Mouse (Mus musculus): ENCODE results near the gene Bmp6. TPM values are rescaled to one million over a fixed set of nuclear protein-coding genes. Genes with fewer than 3 reads are reported as not detected.

Gene Bmp6
- polyA plus RNA-seq, 2 experiments from 2014 or later = not detected

DNA sequence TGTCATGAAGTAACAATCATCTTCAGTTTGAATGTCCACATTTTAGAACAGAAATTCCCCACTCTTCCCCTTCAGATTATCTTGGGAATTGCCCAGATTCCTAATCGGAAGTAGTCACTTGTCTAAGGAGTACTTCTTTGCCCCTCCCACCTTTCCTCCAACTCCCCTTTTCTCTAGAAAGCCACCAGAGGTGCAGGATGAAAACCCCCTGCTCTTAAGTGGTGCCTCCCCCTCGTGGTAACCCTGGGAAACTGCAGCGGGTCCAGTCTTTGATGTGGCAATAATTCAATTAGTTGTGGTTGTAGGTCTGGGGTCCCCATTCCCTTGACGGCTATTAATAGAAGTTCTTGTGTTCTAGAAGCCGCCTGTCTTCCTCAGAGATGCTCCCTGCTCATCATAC is 93.0 kb downstream of the Bmp6 start:
- no peak for ATAC-seq

- ATAC-seq = no peak
Observed at GRCm38 (mm10) chr13:38440240-38440639, 95.3 kb downstream of the Bmp6 start.

- ATAC-seq = no peak
Observed at GRCm38 (mm10) chr13:38448516-38449015, 103.7 kb downstream of the Bmp6 start.

DNA sequence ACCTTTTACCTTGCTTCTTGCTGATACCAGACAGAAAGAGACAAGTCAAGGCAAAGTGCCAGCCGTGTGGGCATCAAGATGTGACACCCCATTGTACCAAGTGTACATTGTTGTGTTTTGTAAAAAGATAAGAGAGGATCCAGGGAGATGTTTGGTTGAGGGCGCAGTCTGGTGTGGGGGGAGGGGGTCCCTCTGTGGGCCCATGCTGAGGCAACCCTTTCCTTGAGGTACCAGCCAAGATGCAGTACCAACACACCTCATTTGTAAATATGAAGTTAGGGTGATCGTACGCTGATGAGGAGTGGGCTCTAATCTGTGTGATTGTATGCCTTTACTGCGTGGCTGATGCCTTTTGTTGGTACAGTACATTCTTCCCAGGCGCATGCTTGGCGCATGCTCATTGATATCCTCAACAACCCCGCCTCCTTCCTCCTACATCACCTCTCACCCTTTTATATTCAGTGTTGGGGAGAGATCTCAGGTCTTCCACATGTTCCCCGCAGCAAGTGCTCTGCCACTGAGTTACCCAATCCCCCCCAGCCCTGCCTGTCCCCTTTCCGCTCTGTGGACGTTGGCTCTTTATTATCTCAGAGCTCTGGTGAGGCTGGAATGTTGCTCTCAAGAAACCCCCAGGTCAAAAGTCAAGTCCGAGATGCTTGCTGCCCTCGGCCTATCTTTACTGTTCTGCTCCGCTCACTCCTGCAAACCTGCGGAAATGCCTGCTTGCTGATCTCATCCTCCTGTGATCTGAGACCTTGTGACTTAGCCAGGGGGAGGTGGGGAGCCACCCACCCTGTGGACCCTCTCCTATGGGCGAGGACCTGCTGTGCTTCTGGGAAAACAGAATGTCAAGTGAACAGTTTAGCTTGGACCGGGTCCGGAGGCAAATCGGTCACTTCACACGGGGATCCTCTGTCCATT is 105.4 kb downstream of the Bmp6 start:
- no peak for ATAC-seq

DNA sequence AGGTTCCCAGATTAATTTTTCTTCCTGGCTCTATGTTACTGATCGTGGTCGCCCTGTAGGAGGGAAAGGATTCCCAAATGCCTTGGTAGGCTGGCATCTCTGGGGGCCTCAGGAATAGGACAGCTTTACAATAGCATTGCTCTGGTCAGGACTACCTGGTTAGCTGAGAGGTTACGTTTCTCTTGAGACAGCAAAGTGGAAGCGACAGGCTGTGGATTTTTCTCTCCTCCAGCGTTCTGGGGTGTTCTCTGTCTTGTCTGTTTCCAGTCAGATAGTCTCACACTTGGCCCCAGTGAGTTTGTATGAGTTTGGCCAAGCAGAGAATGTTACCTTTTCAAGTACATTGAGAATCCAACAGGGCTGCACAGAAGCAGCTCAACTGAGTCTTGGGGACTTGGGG is 106.5 kb downstream of the Bmp6 start:
- no peak for ATAC-seq

DNA sequence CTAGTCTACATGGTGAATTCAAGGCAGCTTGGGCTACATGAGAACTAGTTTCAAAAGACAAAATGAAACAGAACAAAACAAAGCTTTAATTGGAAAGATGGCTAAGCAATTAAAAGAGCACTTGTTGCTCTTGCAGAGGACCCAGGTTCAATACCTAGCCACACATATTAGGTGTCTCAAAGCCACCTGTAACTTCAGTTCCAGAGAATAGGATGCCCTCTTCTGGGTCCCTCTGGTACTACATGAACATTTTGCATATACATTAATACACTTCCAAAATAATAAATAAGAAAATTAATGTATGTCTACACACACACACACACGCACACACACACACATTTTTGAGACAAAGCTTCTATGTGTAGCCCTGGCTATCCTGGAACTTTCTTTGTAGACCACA is 118.5 kb downstream of the Bmp6 start:
- ATAC-seq = no peak

DNA sequence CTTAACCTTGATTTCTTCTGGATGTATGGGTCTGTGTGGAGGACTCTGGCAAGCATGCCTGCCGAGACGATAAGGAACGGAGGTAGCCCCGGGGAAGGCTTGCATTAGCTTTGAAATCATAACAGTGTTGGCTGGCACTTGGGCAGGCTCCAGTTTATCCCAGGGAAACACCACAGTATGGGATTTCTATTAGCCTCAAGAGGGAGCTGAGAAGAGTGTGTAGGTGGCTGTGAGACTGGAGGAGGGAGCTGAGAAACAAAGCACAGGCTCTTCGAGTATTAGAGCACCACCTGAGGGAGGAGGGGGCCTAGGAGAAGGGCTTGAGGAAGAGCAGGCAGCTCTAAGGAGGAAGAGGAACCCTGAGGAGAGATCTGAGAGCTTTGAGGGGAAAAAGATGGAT is 126.0 kb downstream of the Bmp6 start:
- no peak for ATAC-seq

GRCm38 (mm10) chr13:38472636-38473035 is 127.7 kb downstream of the Bmp6 start:
- ATAC-seq = no peak

GRCm38 (mm10) chr13:38473497-38473896 is 128.6 kb downstream of the Bmp6 start:
- ATAC-seq = no peak

- ATAC-seq = no peak
Observed at GRCm38 (mm10) chr13:38476936-38477335, 132.0 kb downstream of the Bmp6 start.

- no peak for ATAC-seq
Observed at GRCm38 (mm10) chr13:38481021-38481420, 136.1 kb downstream of the Bmp6 start.

DNA sequence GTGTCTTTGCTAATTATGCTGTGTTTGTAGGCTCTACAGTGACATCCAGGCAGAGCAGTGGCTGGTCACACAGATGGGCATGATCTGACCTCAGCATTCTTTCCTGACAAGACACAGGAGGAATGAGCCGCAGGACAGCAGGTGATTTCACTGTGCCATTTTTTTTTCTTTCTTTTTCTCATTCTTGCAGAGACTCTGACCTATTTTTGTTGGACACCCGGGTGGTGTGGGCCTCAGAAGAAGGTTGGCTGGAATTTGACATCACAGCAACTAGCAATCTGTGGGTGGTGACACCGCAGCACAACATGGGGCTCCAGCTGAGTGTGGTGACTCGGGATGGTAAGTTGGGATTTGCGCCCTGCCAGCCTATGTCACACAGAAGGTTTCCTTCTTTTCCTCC is 139.8 kb downstream of the Bmp6 start:
- no peak for ATAC-seq

- no peak for ATAC-seq
Observed at GRCm38 (mm10) chr13:38486767-38487166, 141.9 kb downstream of the Bmp6 start.

GRCm38 (mm10) chr13:38496715-38497114 is 151.8 kb downstream of the Bmp6 start:
- no peak for ATAC-seq

GRCm38 (mm10) chr13:38501314-38501713 is 156.4 kb downstream of the Bmp6 start:
- peak; percentile 61 for ATAC-seq

- peak; percentile 88 for ATAC-seq
Observed at GRCm38 (mm10) chr13:38503137-38503849, 158.4 kb downstream of the Bmp6 start.

DNA sequence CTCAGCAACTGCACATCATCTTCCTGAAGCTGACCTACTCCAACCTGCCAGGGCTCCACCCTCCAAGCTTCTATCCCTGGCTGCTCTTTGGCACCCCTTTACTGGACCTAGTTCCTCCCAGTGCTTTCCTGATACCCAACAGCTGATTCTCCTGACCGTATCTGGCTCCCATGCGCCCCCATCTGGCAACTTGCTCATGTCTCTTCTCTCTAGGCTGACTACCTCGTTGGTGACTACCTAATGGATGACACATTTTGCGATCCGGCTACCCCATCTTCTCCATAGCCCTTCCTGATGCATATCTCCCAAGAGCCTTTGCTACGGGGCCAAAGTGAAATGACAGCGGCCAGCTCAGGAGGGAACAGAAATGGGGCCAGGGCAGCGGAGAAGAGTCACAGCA is 161.4 kb downstream of the Bmp6 start:
- ATAC-seq = no peak

DNA sequence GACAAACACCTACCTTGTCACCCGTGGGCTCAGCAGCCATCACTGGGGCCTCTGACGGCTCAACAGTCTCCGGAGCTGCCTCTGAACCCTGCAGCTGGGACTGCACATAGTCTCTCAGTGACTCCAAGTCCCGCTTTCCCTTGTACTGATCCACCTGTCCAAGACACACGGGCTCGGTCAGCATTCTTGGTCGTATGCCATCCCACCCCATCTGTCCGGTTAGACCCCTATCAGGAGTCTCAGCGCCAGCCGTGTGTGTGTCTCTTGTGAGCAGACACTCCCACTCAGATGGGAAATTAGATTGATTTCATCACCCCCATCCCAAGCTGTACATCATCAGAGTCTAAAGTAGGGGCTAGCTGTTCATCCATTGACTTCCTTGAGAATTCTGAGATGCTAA is 162.0 kb downstream of the Bmp6 start:
- ATAC-seq = no peak

- ATAC-seq = no peak
Observed at GRCm38 (mm10) chr13:38509681-38510341, 164.9 kb downstream of the Bmp6 start.

DNA sequence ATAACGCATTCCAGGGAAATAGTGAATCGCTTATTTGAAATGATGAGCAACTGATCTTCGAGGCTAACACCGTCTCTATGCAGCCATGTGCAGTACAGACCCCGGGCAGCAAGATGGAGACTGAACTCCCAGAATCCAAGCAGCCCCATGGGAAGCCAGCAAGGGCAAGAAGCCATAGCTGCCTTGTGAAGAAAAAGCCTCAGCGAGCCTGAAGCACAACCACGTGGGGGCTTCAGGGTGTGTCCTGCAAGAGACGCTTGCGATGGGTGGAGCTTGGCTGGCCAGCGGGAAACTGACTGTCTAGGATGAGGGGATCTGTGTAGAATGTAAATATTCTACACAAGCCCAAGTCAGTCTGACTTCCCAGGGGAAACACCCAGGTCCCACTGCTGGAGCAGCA is 167.1 kb downstream of the Bmp6 start:
- ATAC-seq = no peak

DNA sequence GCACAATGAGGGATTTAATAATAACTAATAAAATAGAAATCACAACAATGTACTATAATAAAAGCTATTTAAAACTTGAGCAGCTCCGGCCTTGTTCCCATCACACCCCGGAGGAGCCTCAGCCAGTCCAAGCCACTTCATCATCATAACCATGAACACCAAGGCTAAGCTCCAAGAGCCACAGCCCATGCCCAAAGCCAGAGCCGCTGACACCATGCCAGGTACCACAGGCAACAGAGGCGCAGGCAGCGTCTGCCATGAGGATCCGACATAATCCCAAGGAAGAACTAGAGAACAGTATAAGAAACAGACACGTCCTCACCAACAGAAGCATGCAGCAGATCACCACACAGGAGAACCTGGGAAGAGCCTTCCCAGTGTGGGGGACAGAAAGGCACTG is 169.0 kb downstream of the Bmp6 start:
- ATAC-seq = no peak

DNA sequence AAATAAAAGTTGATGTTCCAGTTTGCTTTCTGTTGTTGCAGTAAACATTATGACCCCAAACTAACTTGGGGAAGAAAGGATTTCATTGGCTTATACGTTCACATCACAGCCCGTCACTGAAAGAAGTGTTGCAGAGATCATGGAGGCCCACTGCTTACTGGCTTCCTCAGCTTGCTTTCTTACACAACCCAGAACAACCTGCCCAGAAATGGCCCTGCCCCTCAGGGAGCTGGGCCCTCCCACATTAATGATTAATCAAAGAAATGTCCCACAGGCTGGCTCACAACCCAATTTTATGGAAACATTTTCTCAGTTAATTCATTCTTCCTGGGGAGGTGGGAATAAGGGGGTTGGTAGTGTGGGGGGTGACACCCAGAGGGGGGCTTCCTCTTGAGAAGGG is 170.5 kb downstream of the Bmp6 start:
- ATAC-seq = no peak

DNA sequence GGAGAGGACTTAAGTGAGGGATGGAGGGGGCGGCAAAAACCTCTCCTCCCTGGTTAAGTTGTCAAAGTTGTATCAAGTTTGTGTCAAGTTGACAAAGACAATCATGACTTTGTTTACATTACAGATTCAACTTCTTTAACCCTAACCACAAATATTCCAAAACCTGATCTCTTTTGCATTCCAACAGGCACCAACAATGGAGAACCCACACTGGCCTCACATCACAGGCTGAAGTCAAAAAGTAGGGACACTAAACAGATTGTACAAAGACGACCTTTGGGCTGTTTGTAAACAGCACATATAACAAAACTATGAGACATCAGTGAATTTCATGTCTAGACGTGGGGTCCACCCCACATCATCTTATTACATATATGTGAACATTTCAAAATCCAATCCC is 170.9 kb downstream of the Bmp6 start:
- no peak for ATAC-seq

Data from activated CD4-positive, CD25-positive, alpha-beta regulatory T cell, adult 4 months (primary cell).